Mouse (Mus musculus): ENCODE measurements at regions not wholly inside any gene's neighbourhood (a gene's known extent, or its start where the extent isn't known, plus 50 kb on each side); places are given as distances from the start of the nearest gene placed in this dataset.

GRCm38 (mm10) chr6:6706729-6707128, 128.3 kb upstream of the Sem1 start:
- Histone ChIP-seq H3K4me1 (ENCODE audit: control insufficient read depth, insufficient read depth, low read length) (no peaks in the 10 kb centered on the region), H3K4me2 (ENCODE audit: low read length) (no peak overlapping the region), H3K9me3 (ENCODE audit: control insufficient read depth, low read length) (no peaks in the 10 kb centered on the region), H3K9ac (replicated peaks; ENCODE audit: low read length) (no peak overlapping the region), H3K27ac (replicated peaks; ENCODE audit: low read depth, low read length) (no peak overlapping the region), H3K4me3 (replicated peaks; ENCODE audit: low read depth, low read length) (no peak overlapping the region), H3K36me3 (ENCODE audit: control insufficient read depth, insufficient read depth, low read length) (no peaks in the 10 kb centered on the region), H3K27me3 (ENCODE audit: control insufficient read depth, insufficient read depth, low read length) (no peaks in the 10 kb centered on the region)
- DNase-seq (no peak), ATAC-seq (ENCODE audit: low FRiP score, low TSS enrichment) (no peak)
- WGBS = 92% methylated on average over 4 of the region's 4 CpGs

DNA sequence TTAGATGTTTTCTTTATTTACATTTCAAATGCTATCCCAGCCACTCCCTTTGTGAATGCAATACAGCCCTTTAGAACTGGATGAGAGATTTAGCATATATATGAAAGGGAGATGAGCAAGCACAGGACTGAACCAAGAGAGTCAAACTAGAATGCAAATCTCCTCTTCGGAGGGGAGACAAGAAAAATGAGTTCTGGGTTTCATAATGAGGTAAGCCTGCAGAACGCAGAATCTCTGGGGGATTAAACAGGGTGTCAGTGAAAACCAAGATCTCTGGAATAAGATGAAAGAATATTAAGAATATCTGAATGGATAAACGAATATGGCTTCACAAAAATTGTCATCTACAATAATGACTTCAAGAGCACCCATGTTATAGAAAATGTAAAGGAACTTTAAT, 130.6 kb upstream of the Sem1 start:
- Histone ChIP-seq H3K27ac (replicated peaks; ENCODE audit: low read depth, low read length) (no peak overlapping the region), H3K9me3 (ENCODE audit: control insufficient read depth, low read length) (no peaks in the 10 kb centered on the region), H3K9ac (replicated peaks; ENCODE audit: low read length) (no peak overlapping the region), H3K4me1 (ENCODE audit: control insufficient read depth, insufficient read depth, low read length) (no peaks in the 10 kb centered on the region), H3K4me3 (replicated peaks; ENCODE audit: low read depth, low read length) (no peak overlapping the region), H3K4me2 (ENCODE audit: low read length) (no peak overlapping the region), H3K36me3 (ENCODE audit: control insufficient read depth, insufficient read depth, low read length) (no peaks in the 10 kb centered on the region), H3K27me3 (ENCODE audit: control insufficient read depth, insufficient read depth, low read length) (no peaks in the 10 kb centered on the region)
- ATAC-seq (ENCODE audit: low FRiP score, low TSS enrichment) = no peak
- WGBS = 62% methylated on average over 3 of the region's 3 CpGs
- no peak for DNase-seq

GRCm38 (mm10) chr6:6730259-6730658, 132.9 kb upstream of the Dlx6 start:
- Histone ChIP-seq H3K4me1 (ENCODE audit: control insufficient read depth, insufficient read depth, low read length) (no peaks in the 10 kb centered on the region), H3K27me3 (ENCODE audit: control insufficient read depth, insufficient read depth, low read length) (no peaks in the 10 kb centered on the region), H3K4me2 (ENCODE audit: low read length) (no peak overlapping the region), H3K27ac (replicated peaks; ENCODE audit: low read depth, low read length) (no peak overlapping the region), H3K4me3 (replicated peaks; ENCODE audit: low read depth, low read length) (no peak overlapping the region), H3K9me3 (ENCODE audit: control insufficient read depth, low read length) (no peaks in the 10 kb centered on the region), H3K36me3 (ENCODE audit: control insufficient read depth, insufficient read depth, low read length) (no peaks in the 10 kb centered on the region), H3K9ac (replicated peaks; ENCODE audit: low read length) (no peak overlapping the region)
- WGBS = 92% methylated on average over 3 of the region's 3 CpGs
- DNase-seq = no peak
- ATAC-seq (ENCODE audit: low FRiP score, low TSS enrichment) = no peak

DNA sequence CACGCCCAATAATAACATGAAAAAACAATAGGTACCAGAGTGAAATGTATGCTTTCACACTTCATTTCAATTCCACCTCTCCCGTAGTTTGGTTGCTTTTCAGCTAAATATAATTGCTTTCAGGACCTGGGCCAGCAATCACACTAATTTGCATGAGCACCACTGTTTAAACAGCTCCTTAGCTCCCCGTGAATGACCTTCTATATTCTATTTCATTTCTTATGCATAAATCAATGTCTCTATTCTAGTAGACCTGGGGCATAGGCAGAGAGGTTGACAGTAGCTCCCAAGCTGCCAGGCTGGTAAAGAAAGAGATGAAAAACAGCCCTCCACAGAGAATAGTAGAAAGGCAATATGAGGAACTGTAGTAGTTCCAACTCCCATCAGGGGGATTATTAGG, 117.7 kb upstream of the Dlx6 start:
- H3K36me3 ChIP-seq (ENCODE audit: control insufficient read depth, insufficient read depth, low read length) = no peaks in the 10 kb centered on the region
- H3K4me1 ChIP-seq (ENCODE audit: control insufficient read depth, insufficient read depth, low read length) = no peaks in the 10 kb centered on the region
- WGBS = 65% methylated on average over 3 of the region's 3 CpGs
- no peaks in the 10 kb centered on the region for H3K27me3 ChIP-seq (ENCODE audit: control insufficient read depth, insufficient read depth, low read length)
- H3K27ac ChIP-seq (replicated peaks; ENCODE audit: low read depth, low read length) = no peak overlapping the region
- H3K4me3 ChIP-seq (replicated peaks; ENCODE audit: low read depth, low read length) = no peak overlapping the region
- no peaks in the 10 kb centered on the region for H3K9me3 ChIP-seq (ENCODE audit: control insufficient read depth, low read length)
- no peak overlapping the region for H3K4me2 ChIP-seq (ENCODE audit: low read length)
- H3K9ac ChIP-seq (replicated peaks; ENCODE audit: low read length) = no peak overlapping the region
- DNase-seq = peak; percentile 5
- ATAC-seq (ENCODE audit: low FRiP score, low TSS enrichment) = no peak

DNA sequence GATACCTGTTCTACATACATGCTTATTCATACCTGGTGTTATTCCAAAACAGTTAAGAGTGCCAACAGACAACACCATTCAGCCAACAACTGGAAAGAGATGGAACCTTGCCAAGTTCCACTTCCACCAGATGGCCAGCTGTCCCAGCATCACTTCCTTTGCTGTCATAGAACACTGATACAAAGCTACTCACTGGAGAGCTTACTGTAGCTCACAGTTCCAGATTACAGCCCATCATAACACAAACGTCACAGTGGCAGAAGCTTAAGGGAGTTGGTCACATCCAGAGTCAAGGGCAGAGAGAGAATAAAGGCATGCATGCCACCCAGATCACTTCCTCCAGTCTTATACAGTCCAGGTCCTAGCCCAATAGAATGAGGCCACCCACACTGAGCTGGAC, 84.0 kb upstream of the Dlx6 start:
- Histone ChIP-seq H3K4me3 (replicated peaks; ENCODE audit: low read depth, low read length) (no peak overlapping the region), H3K4me1 (ENCODE audit: control insufficient read depth, insufficient read depth, low read length) (no peaks in the 10 kb centered on the region), H3K27ac (replicated peaks; ENCODE audit: low read depth, low read length) (no peak overlapping the region), H3K9ac (replicated peaks; ENCODE audit: low read length) (no peak overlapping the region), H3K9me3 (ENCODE audit: control insufficient read depth, low read length) (no peaks in the 10 kb centered on the region), H3K27me3 (ENCODE audit: control insufficient read depth, insufficient read depth, low read length) (no peaks in the 10 kb centered on the region), H3K36me3 (ENCODE audit: control insufficient read depth, insufficient read depth, low read length) (no peaks in the 10 kb centered on the region), H3K4me2 (ENCODE audit: low read length) (no peak overlapping the region)
- 83% methylated on average over 1 of the region's 1 CpGs for WGBS
- ATAC-seq (ENCODE audit: low FRiP score, low TSS enrichment) (no peak), DNase-seq (no peak)

DNA sequence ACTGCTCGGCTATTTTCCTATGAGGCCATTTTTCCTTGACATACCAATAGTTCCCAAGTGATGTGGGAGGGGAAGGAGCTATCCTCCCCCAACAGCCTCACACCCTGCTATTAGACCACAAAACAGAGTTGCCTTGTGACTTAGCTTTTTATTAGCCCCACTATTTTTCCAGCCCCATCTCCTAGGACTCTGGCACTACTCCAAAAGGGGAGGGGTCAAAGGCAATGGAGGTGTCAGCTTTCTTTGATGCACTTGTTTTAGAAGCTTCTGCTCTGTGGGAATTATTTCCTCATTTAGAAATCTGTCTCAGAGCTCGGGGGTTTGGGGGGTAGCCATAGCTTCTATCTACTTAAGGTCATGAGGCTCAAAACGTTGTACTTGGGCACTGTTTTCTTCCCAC, 81.6 kb upstream of the Dlx6 start:
- H3K4me2 ChIP-seq (ENCODE audit: low read length) = no peak overlapping the region
- no peak overlapping the region for H3K27ac ChIP-seq (replicated peaks; ENCODE audit: low read depth, low read length)
- no peak overlapping the region for H3K9ac ChIP-seq (replicated peaks; ENCODE audit: low read length)
- ATAC-seq (ENCODE audit: low FRiP score, low TSS enrichment) (no peak), DNase-seq (no peak)
- H3K9me3 ChIP-seq (ENCODE audit: control insufficient read depth, low read length) = no peaks in the 10 kb centered on the region
- H3K4me3 ChIP-seq (replicated peaks; ENCODE audit: low read depth, low read length) = no peak overlapping the region
- no peaks in the 10 kb centered on the region for H3K4me1 ChIP-seq (ENCODE audit: control insufficient read depth, insufficient read depth, low read length)
- WGBS = 42% methylated on average over 3 of the region's 3 CpGs
- no peaks in the 10 kb centered on the region for H3K27me3 ChIP-seq (ENCODE audit: control insufficient read depth, insufficient read depth, low read length)
- H3K36me3 ChIP-seq (ENCODE audit: control insufficient read depth, insufficient read depth, low read length) = no peaks in the 10 kb centered on the region

- ATAC-seq (ENCODE audit: low FRiP score, low TSS enrichment) (no peak), DNase-seq (no peak)
- Histone ChIP-seq H3K9ac (replicated peaks; ENCODE audit: low read length) (no peak overlapping the region), H3K4me2 (ENCODE audit: low read length) (no peak overlapping the region), H3K4me3 (replicated peaks; ENCODE audit: low read depth, low read length) (no peak overlapping the region), H3K36me3 (ENCODE audit: control insufficient read depth, insufficient read depth, low read length) (no peaks in the 10 kb centered on the region), H3K27ac (replicated peaks; ENCODE audit: low read depth, low read length) (no peak overlapping the region), H3K4me1 (ENCODE audit: control insufficient read depth, insufficient read depth, low read length) (no peaks in the 10 kb centered on the region), H3K27me3 (ENCODE audit: control insufficient read depth, insufficient read depth, low read length) (no peaks in the 10 kb centered on the region), H3K9me3 (ENCODE audit: control insufficient read depth, low read length) (no peaks in the 10 kb centered on the region)
- WGBS = 39% methylated on average over 1 of the region's 1 CpGs
Measured at GRCm38 (mm10) chr6:6785939-6786490, 77.1 kb upstream of the Dlx6 start.

- H3K36me3 ChIP-seq (ENCODE audit: control insufficient read depth, insufficient read depth, low read length) = no peaks in the 10 kb centered on the region
- H3K4me2 ChIP-seq (ENCODE audit: low read length) = no peak overlapping the region
- no peak overlapping the region for H3K4me3 ChIP-seq (replicated peaks; ENCODE audit: low read depth, low read length)
- no peak overlapping the region for H3K9ac ChIP-seq (replicated peaks; ENCODE audit: low read length)
- no peaks in the 10 kb centered on the region for H3K27me3 ChIP-seq (ENCODE audit: control insufficient read depth, insufficient read depth, low read length)
- H3K9me3 ChIP-seq (ENCODE audit: control insufficient read depth, low read length) = no peaks in the 10 kb centered on the region
- no peaks in the 10 kb centered on the region for H3K4me1 ChIP-seq (ENCODE audit: control insufficient read depth, insufficient read depth, low read length)
- WGBS = 80% methylated on average over 4 of the region's 4 CpGs
- DNase-seq (no peak), ATAC-seq (ENCODE audit: low FRiP score, low TSS enrichment) (no peak)
- no peak overlapping the region for H3K27ac ChIP-seq (replicated peaks; ENCODE audit: low read depth, low read length)
Measured at GRCm38 (mm10) chr6:6787490-6787889, 75.6 kb upstream of the Dlx6 start.

DNA sequence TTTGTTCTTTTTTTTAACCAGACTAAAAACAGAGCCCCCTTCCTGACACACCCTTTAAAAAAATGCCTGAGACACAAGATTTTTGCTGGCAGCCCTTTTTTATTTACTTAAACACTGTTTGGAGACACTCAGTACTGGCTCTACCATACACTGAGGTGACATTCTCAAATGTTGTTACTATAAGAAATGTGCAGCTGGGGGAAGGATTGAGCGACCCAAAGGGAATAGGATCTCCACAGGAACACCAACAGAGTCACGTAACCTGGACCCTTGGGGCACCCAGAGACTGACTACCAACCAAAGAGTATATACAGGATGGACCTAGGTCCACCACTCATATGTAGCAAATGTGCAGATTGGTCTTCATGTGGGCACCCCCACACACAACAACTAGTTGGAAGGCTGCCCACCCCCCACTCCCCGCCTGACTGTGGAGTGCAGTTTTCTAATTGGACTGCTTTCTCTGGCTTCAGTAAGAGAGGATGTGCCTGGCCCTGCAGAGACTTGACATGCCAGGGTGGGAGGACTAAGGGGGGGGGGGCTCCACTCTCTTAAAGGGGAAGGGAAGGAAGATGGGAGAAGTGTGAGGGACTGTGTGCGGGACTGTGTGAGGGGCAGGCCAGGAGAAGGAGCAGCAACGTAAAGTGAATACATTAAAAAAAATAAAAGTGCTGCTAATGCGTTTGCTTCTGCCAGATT, 68.7 kb upstream of the Dlx6 start:
- no peaks in the 10 kb centered on the region for H3K27me3 ChIP-seq (ENCODE audit: control insufficient read depth, insufficient read depth, low read length)
- no peaks in the 10 kb centered on the region for H3K4me1 ChIP-seq (ENCODE audit: control insufficient read depth, insufficient read depth, low read length)
- H3K27ac ChIP-seq (replicated peaks; ENCODE audit: low read depth, low read length) = no peak overlapping the region
- H3K36me3 ChIP-seq (ENCODE audit: control insufficient read depth, insufficient read depth, low read length) = no peaks in the 10 kb centered on the region
- H3K9me3 ChIP-seq (ENCODE audit: control insufficient read depth, low read length) = no peaks in the 10 kb centered on the region
- no peak overlapping the region for H3K9ac ChIP-seq (replicated peaks; ENCODE audit: low read length)
- 73% methylated on average over 6 of the region's 6 CpGs for WGBS
- H3K4me3 ChIP-seq (replicated peaks; ENCODE audit: low read depth, low read length) = no peak overlapping the region
- no peak overlapping the region for H3K4me2 ChIP-seq (ENCODE audit: low read length)
- DNase-seq = no peak
- peak; percentile 37; the same call in 1 of the 2 replicates for ATAC-seq (ENCODE audit: low FRiP score, low TSS enrichment)

Measured in midbrain, embryonic 14.5 days (tissue).